Mouse (Mus musculus): Measurements from ENCODE around the gene Ube2a.

Ube2a gene

DNA sequence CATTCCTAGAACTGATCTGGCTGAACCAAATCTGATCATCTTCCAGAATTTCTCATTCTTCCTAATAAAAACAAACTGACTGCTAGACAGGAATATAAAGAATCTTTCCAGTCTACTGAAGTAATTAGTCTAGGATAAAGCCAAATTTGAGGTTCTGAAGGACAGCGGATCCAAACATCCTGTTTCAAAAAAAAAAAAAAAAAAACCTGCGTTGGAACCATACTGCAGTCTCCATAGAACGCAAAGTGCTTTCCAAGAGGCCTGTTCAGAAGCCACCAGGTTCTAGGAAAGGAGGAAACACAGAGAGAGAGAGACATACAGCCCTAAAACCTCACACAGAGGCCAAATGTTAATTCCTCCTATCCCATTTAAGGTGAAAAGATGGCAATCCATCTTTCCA lies 28.0 kb downstream of the Ube2a start:
- DNase-seq (ENCODE audit: low read depth, low spot score), result no peak

DNA sequence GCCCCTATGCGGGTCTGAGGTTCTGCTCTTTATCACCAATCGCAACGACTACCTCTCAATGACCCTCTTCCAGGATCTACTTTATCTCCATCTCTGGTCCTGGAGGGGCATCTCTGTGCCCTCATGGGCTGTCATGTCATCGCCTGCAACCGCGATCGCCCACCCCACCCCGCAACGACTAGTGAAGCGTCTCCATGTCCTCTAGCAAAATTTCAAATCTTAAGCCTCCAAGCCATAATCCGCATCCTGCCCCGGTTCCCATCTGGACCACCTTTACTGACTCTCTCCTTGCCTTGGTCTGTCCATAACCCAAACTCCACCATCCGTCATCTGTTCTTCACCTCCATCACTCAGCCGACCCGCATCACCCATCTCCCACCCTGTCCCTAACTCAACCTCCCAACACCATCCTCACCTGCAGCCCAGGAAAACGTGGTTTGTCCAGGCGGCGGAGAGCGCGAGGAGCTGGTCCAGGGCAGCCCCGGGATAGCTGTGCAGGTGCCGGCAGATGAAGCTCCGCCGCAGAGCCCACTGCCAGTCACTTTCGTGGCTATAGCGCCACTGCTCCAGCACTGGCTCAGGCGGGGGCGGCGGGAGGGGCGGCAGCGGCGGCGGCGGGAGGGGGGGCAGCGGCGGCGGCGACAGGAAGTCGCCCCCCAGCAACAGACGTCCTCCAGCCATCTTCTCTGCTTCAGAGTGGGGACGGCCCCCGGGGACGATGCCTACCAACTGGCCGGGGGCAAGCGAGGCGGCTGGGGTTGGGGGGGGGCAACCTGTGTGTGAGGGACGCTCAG lies 28.8 kb downstream of the Ube2a start, which contains the start of gene Nkrf:
Gene Nkrf (minus strand): TSS at position 579 of the 794 bp plus-strand sequence.
- DNase-seq (ENCODE audit: low read depth, low spot score), result no peak

DNA sequence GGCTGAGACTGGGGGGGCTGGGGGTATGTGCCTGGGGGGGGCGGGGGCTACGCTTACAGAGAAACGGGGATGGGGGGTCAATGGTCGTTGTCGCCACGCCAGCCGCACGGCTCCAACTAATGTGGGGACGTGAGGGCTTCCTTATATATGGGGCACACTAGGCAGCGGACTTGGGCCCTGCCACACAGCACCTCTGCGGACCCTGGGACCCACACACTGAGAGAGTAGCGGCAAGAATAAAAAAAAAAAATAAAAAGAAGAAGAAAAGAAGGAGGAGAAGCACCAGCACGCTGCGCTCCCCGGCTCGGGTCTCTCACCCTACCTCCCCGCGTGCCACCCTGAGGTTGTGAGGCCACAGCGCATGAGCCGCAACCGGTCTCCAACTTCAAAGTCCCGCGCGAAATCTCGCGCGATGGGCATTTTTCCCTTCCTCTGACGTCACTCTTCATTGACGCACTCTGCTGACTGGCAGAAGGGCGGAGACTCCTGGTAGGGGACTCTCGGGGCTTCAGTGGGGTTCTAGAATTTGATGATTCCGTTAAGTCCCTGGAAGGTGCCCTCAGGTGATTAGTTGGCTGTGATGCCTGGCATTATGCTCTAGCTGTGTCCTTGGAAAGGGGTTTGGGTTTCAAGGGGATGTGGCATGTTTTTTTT lies 29.5 kb downstream of the Ube2a start:
- DNase-seq (ENCODE audit: low read depth, low spot score), result peak; percentile 88

DNA sequence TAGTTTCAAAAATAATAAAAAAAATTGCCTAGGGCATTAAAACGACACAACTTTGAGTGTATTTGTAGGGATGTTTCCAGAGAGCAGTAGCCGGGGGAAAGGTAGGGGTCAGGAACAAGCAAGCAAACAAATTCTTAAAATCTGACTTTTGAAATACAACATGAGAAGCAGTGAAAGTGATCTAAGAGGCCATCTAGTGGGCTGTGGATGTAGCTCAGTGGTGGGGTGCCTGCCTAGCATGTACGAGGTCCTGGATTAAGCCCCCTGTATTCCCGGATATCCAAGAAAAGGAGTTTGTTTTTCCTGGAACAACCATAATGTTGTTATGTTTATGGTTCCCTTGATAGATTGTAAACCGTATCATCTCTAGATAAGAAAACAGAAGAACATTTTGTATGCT lies 32.8 kb downstream of the Ube2a start:
- no peak for DNase-seq (ENCODE audit: low read depth, low spot score)

DNA sequence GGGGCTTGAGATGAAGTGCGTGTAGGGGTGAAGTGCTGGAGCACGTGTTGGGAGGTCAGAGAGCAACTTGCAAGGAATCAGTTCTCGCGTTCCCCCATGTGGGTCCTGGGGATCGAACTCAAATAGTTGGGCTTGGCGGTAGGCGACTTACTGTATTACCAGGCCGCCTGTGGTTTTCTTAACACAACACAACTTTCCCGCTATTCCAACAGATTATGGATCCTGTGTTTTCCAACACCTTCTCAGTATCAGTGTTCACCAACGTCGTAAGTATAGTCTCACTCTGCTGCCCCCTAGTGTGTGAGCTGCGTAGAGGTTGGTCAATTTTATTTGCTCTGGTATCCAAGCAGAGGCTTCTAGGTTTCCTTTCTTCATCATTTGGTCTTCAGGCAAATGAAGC lies 37.6 kb downstream of the Ube2a start:
- no peak for DNase-seq (ENCODE audit: low read depth, low spot score)

DNA sequence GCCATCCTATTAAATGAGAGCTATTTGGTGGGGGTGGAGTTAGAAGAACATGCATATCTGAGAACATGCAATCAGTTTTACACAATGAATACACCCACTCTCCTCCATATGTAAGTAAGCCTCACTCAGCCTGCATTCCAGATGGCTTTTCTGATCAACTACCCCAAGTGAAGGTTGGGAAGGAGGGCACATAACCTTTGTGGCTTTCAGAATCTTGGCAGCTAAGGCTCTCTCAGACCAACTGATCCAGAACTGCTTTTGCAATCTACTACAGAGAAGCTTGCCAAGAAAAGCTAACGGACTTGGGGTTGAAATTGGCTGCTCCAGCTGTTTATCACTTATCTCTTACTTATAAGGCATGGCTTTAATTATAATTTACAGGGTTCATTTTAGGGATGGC lies 44.0 kb downstream of the Ube2a start:
- DNase-seq (ENCODE audit: low read depth, low spot score), result no peak

DNA sequence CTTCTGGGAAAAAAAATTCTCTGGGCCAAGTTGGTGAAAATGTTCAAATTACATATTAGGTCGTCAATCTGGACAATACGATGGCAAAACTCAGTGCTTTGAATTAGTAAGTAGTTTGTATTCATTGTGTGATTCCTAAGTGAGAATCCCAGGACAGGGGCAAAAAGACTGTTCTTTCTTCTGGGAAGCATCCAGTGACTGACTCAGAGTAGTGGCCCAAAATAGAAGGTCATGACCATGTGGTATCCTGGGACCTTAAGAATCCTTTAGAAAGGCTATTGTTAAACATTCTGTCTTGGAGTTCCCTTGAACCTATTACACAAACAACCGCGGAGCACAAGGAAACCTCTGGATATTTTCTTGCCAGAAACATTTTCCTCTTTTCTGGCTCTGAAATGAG lies 47.6 kb downstream of the Ube2a start:
- no peak for DNase-seq (ENCODE audit: low read depth, low spot score)

DNA sequence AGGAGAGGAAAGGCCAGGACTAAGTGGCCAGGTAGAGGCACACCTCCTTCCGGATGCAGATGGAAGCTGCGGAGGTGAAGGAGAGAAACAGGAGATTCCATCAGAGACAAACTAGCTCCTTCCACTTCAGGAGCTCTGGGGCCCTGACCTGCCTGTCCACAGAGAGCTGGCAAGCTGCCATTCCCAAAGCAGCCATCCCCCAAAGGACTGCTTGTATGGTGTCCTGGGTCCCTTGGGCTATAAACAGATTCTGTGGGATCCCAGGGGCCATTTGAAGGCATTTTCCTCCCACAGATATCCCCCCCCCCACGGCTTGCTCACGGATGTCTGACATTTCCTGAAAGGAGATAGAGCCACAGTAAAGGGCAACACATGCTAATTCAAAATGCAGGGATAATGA lies 55.1 kb downstream of the Ube2a start:
- no peak for DNase-seq (ENCODE audit: low read depth, low spot score)

DNA sequence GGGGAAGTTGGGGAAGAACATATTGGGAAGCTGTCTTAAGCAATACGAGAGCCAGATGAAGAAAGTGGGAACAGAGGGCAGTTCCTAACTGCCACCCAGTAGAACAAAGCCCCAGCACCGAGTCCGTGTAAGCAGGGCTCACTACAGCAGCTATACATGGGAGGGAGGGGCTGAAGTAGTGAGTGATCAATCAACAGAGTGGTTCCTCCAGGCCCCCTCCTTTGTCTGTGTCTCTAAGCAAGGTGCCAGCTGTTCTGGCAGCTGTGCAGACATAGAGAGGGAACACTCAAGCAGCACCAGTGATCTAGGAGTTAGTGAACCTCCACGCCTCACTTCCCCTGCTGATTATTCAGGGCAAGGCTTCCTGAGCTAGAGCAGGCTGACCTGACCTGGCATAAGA lies 56.0 kb downstream of the Ube2a start:
- no peak for DNase-seq (ENCODE audit: low read depth, low spot score)

DNA sequence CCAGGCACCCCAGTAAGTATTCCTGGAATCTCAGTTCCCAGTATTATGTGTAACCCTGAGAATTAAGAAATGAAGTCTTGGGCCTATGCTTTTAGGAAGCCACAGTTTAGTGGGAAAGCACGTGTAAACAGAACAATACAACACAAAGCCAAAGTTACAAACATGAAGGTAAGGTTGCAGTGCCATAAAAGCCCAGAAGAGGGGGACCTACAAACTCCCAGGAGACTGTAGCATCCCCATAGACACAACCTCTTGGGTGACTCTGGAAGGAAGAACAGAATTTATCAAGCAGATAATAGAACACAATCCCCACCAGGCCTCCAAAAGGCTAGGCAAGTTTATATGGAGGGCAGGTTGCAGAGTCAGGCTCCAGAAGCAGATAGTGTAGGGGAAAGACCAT lies 56.9 kb downstream of the Ube2a start:
- no peak for DNase-seq (ENCODE audit: low read depth, low spot score)
